Mouse (Mus musculus): Measurements from ENCODE around the gene Csnk1g2.

DNA sequence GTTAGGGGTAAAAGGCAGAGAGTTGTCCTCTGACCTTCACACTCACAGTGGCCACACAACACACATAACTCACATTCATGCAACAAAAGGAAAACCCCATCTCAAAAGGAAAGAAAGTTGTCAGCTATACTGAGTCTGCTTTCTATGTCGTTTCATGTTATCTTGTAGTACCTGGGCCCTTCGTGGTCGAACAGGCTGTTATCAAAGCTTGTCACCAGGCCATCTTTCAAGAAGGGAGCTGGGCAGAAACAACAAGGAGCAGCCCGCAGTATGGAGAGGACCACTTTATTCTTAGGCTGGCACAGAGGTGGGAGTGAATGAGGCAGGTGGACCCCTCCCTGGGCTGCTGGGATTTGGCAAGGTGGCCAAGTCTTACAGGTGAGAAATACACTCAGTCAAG is 62.3 kb downstream of the Csnk1g2 start:
- no peak for TF ChIP-seq CTCF (IDR thresholded peaks at IDR 0.05; ENCODE audit: borderline replicate concordance, insufficient read depth, low read depth, low read length)
- no peak for TF ChIP-seq POLR2A (IDR thresholded peaks at IDR 0.05; ENCODE audit: borderline replicate concordance, insufficient read depth, low read length)

Measured in cerebellum, adult 2 months (tissue).